Mouse (Mus musculus): ENCODE measurements around the gene B3gnt8. TPM values are rescaled to one million over a fixed set of nuclear protein-coding genes. Genes with fewer than 3 reads are reported as not detected.

Gene B3gnt8
- polyA plus RNA-seq, 1 experiment from 2014 or later: 0.44 TPM

- H3K4me2 ChIP-seq (ENCODE audit: low read length): no peak overlapping the region
- no peak overlapping the region for H3K9ac ChIP-seq (replicated peaks; ENCODE audit: low read depth, low read length)
- no peak overlapping the region for H3K4me3 ChIP-seq (replicated peaks; ENCODE audit: low read length)
- no peaks in the 10 kb centered on the region for H3K27me3 ChIP-seq (replicated peaks; ENCODE audit: control insufficient read depth, insufficient read depth, low read length)
- H3K36me3 ChIP-seq (ENCODE audit: control insufficient read depth, insufficient read depth): peaks cover 3% of the 10 kb centered on the region; the same call in 1 of the 2 replicates
- no peak overlapping the region for H3K27ac ChIP-seq (ENCODE audit: low read length)
- H3K4me1 ChIP-seq (replicated peaks; ENCODE audit: control insufficient read depth, insufficient read depth, low read length): no peaks in the 10 kb centered on the region
- ATAC-seq: no peak
- no peaks in the 10 kb centered on the region for H3K9me3 ChIP-seq (ENCODE audit: control insufficient read depth, low read length)
- WGBS: 62% methylated on average over 5 of the region's 5 CpGs
These were observed 21.2 kb downstream of the B3gnt8 start for GRCm38 (mm10) chr7:25647574-25648123.

- H3K36me3 ChIP-seq (ENCODE audit: control insufficient read depth, insufficient read depth): peaks cover 3% of the 10 kb centered on the region; the same call in 1 of the 2 replicates
- H3K27ac ChIP-seq (ENCODE audit: low read length): no peak overlapping the region
- no peak for ATAC-seq
- no peaks in the 10 kb centered on the region for H3K9me3 ChIP-seq (ENCODE audit: control insufficient read depth, low read length)
- no peak overlapping the region for H3K9ac ChIP-seq (replicated peaks; ENCODE audit: low read depth, low read length)
- H3K27me3 ChIP-seq (replicated peaks; ENCODE audit: control insufficient read depth, insufficient read depth, low read length): no peaks in the 10 kb centered on the region
- H3K4me3 ChIP-seq (replicated peaks; ENCODE audit: low read length): no peak overlapping the region
- no peak overlapping the region for H3K4me2 ChIP-seq (ENCODE audit: low read length)
- H3K4me1 ChIP-seq (replicated peaks; ENCODE audit: control insufficient read depth, insufficient read depth, low read length): no peaks in the 10 kb centered on the region
- 85% methylated on average over 5 of the region's 5 CpGs for WGBS
These were observed 23.4 kb downstream of the B3gnt8 start for GRCm38 (mm10) chr7:25649839-25650238.

DNA sequence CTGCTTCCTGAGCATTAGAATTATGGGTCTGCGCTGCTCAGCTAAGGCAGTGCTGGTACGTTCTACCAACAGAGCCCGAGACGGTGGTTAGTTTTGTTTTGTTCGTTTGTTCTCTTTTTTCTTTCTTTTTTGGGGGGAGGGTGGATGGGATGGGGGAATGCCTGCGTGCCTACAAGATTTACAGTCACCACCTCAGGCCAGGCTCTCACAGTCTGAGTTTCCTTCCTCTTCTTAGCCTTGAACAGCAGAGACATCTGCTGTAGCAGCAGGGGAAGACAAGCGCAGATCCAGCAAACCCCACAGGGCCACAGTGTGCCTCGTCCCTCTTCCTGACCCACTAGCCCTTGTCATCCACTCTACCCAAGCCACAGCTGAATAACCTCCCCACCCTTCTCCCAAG, 24.8 kb downstream of the B3gnt8 start:
- no peak overlapping the region for H3K4me2 ChIP-seq (ENCODE audit: low read length)
- H3K4me1 ChIP-seq (replicated peaks; ENCODE audit: control insufficient read depth, insufficient read depth, low read length): 0 out of 2 replicates have a peak, but pooled peaks cover under 1% of the 10 kb centered on the region
- ATAC-seq: no peak
- H3K9me3 ChIP-seq (ENCODE audit: control insufficient read depth, low read length): no peaks in the 10 kb centered on the region
- no peak overlapping the region for H3K9ac ChIP-seq (replicated peaks; ENCODE audit: low read depth, low read length)
- H3K27ac ChIP-seq (ENCODE audit: low read length): no peak overlapping the region
- H3K27me3 ChIP-seq (replicated peaks; ENCODE audit: control insufficient read depth, insufficient read depth, low read length): no peaks in the 10 kb centered on the region
- no peak overlapping the region for H3K4me3 ChIP-seq (replicated peaks; ENCODE audit: low read length)
- no peaks in the 10 kb centered on the region for H3K36me3 ChIP-seq (ENCODE audit: control insufficient read depth, insufficient read depth)
- WGBS: 91% methylated on average over 8 of the region's 8 CpGs

DNA sequence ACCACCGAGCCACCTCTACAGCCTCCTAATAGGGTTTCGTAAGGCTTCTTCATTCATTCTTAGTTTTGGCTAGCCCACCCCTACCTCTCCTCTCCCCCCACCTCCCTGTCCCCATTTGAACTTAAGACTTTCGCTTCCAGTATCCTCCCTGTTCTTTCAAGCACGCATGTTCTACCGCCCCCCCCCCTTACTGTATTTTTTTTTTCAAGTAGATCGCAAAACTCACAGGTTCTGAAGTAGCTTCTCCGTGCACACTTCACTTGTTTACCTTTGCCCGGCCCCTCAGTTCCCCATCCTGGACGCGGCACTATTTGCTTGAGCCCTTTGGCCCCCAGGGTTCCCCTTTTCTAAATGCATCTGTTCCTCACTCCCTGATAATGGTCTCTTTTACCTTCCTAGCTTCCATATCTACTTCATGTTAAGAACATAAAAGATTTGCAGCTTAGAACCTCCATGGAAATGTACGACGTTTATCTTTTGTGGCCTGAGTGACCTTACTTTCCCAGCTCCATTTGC, 25.8 kb downstream of the B3gnt8 start:
- Histone ChIP-seq H3K27me3 (replicated peaks; ENCODE audit: control insufficient read depth, insufficient read depth, low read length) (no peaks in the 10 kb centered on the region), H3K4me3 (replicated peaks; ENCODE audit: low read length) (no peak overlapping the region), H3K9me3 (ENCODE audit: control insufficient read depth, low read length) (no peaks in the 10 kb centered on the region), H3K4me1 (replicated peaks; ENCODE audit: control insufficient read depth, insufficient read depth, low read length) (peaks cover 8% of the 10 kb centered on the region), H3K4me2 (ENCODE audit: low read length) (no peak overlapping the region), H3K9ac (replicated peaks; ENCODE audit: low read depth, low read length) (no peak overlapping the region), H3K36me3 (ENCODE audit: control insufficient read depth, insufficient read depth) (no peaks in the 10 kb centered on the region), H3K27ac (ENCODE audit: low read length) (no peak overlapping the region)
- 92% methylated on average over 12 of the region's 12 CpGs for WGBS
- ATAC-seq: no peak

- Histone ChIP-seq H3K9me3 (ENCODE audit: control insufficient read depth, low read length) (no peaks in the 10 kb centered on the region), H3K4me1 (replicated peaks; ENCODE audit: control insufficient read depth, insufficient read depth, low read length) (peaks cover 24% of the 10 kb centered on the region), H3K9ac (replicated peaks; ENCODE audit: low read depth, low read length) (no peak overlapping the region), H3K4me3 (replicated peaks; ENCODE audit: low read length) (no peak overlapping the region), H3K36me3 (ENCODE audit: control insufficient read depth, insufficient read depth) (no peaks in the 10 kb centered on the region), H3K27me3 (replicated peaks; ENCODE audit: control insufficient read depth, insufficient read depth, low read length) (no peaks in the 10 kb centered on the region), H3K27ac (ENCODE audit: low read length) (no peak overlapping the region), H3K4me2 (ENCODE audit: low read length) (no peak overlapping the region)
- ATAC-seq: no peak
- 82% methylated on average over 11 of the region's 11 CpGs for WGBS
These were observed 29.4 kb downstream of the B3gnt8 start for GRCm38 (mm10) chr7:25655601-25656428.

DNA sequence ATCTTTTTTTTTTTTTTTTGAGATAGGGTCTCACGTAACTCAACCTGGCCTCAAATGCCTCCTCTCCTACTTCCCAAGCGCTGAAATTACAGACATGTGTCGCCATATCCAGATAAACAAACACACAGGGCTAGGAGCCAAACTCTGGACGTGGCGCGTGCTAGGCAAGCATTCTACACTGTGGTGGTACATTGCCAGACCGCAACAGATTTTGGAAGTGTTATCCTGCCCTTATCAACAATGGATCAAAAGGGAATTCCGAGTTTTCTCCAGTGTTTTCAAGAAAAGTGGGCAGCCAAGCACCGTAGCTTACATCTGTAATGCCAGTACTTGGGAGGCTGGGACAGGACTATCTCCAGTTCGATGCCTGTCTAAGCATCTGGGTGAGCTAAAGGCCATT, 31.3 kb downstream of the B3gnt8 start:
- no peak for ATAC-seq
- Histone ChIP-seq H3K4me2 (ENCODE audit: low read length) (peak overlapping the region; percentile 96), H3K36me3 (ENCODE audit: control insufficient read depth, insufficient read depth) (no peaks in the 10 kb centered on the region), H3K9ac (replicated peaks; ENCODE audit: low read depth, low read length) (peak overlapping the region; percentile 60), H3K4me3 (replicated peaks; ENCODE audit: low read length) (peak overlapping the region; percentile 68), H3K4me1 (replicated peaks; ENCODE audit: control insufficient read depth, insufficient read depth, low read length) (peaks cover 24% of the 10 kb centered on the region), H3K27ac (ENCODE audit: low read length) (no peak overlapping the region), H3K9me3 (ENCODE audit: control insufficient read depth, low read length) (no peaks in the 10 kb centered on the region), H3K27me3 (replicated peaks; ENCODE audit: control insufficient read depth, insufficient read depth, low read length) (no peaks in the 10 kb centered on the region)
- 36% methylated on average over 10 of the region's 10 CpGs for WGBS

DNA sequence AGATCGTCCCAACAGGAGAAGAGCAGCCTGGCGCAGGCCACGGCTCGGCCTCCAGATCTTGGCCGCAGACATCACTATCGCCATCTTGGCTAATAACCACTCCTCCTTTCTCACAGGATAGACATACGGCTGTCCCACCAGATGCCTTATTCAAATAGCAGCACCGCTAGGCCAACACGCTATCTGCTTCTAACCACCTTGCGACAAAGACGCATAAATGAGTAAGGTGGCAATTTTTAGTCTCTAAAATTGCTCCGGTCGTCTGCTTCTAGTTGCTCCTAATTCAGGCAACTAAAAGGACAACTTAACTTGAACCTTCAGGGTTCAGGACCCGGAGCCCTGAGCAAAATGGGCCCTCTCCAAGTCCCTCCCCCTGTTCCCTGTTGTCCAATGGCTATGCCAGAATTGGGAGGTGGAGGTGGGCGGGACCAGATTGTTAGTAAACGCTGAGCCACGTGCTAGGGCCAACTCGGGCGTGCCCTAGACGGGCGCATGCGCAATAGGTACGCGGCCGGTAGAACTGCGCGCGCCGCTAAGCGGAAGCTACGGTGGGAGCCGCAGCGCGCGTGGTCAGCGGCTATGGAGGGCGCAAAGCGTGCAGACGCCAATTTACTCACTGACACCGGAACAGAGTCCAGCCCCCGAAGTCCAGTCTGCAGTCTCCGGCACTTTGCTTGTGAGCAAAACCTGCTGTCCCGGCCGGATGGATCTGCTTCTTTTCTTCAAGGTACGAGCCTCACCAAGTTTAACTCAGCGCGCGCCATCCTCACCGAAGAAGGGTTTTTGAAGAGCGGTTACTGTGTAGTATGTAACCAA, 32.4 kb downstream of the B3gnt8 start, which contains the start of the genes Bckdha and Exosc5:
Gene Bckdha, minus strand, starts transcription at position 325 of the 816 bp plus-strand sequence.
Gene Exosc5, plus strand, starts transcription at position 508 of the 816 bp plus-strand sequence.
- under 1% methylated on average over 50 of the region's 50 CpGs for WGBS
- peak; percentile 98 for ATAC-seq
- Histone ChIP-seq H3K9me3 (ENCODE audit: control insufficient read depth, low read length) (no peaks in the 10 kb centered on the region), H3K4me3 (replicated peaks; ENCODE audit: low read length) (peak within 1 kb of the TSS; percentile 68), H3K9ac (replicated peaks; ENCODE audit: low read depth, low read length) (peak within 1 kb of the TSS; percentile 61), H3K36me3 (ENCODE audit: control insufficient read depth, insufficient read depth) (0 out of 2 replicates have a peak, but pooled peaks cover 2% of the 10 kb centered on the region), H3K4me1 (replicated peaks; ENCODE audit: control insufficient read depth, insufficient read depth, low read length) (peaks cover 24% of the 10 kb centered on the region), H3K27ac (ENCODE audit: low read length) (peak within 1 kb of the TSS; percentile 83), H3K27me3 (replicated peaks; ENCODE audit: control insufficient read depth, insufficient read depth, low read length) (no peaks in the 10 kb centered on the region), H3K4me2 (ENCODE audit: low read length) (peak within 1 kb of the TSS; percentile 96)

DNA sequence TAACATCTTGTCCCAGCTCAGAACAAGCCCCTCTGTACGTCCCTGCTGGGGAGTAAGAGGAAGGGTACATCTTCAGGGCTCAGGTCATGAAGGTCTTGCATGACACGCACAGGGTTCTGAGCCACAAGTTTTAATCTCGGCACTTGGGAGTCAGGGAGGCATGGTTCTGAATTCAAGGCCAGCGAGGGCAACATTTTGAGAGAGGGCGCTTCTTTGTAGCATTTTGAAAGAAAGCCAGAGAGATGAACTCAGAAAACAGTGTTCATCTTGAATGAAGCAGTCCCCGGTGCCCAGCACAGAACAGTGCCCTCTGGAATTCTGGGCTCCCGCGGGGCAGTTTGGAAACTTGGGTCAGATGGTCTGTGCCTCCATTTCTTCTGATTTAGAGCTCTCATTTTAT, 39.9 kb downstream of the B3gnt8 start:
- 97% methylated on average over 8 of the region's 8 CpGs for WGBS
- Histone ChIP-seq H3K4me3 (replicated peaks; ENCODE audit: low read length) (no peak overlapping the region), H3K4me1 (replicated peaks; ENCODE audit: control insufficient read depth, insufficient read depth, low read length) (no peaks in the 10 kb centered on the region; the same call in 1 of the 2 replicates), H3K27me3 (replicated peaks; ENCODE audit: control insufficient read depth, insufficient read depth, low read length) (no peaks in the 10 kb centered on the region), H3K36me3 (ENCODE audit: control insufficient read depth, insufficient read depth) (peaks cover 5% of the 10 kb centered on the region; the same call in 1 of the 2 replicates), H3K4me2 (ENCODE audit: low read length) (no peak overlapping the region), H3K27ac (ENCODE audit: low read length) (no peak overlapping the region), H3K9ac (replicated peaks; ENCODE audit: low read depth, low read length) (no peak overlapping the region), H3K9me3 (ENCODE audit: control insufficient read depth, low read length) (no peaks in the 10 kb centered on the region)
- ATAC-seq: no peak

- peaks cover 9% of the 10 kb centered on the region for H3K27me3 ChIP-seq (replicated peaks; ENCODE audit: control insufficient read depth, insufficient read depth, low read length)
- peaks cover 3% of the 10 kb centered on the region; the same call in 1 of the 2 replicates for H3K36me3 ChIP-seq (ENCODE audit: control insufficient read depth, insufficient read depth)
- no peaks in the 10 kb centered on the region for H3K4me1 ChIP-seq (replicated peaks; ENCODE audit: control insufficient read depth, insufficient read depth, low read length)
- ATAC-seq: no peak
- H3K27ac ChIP-seq (ENCODE audit: low read length): no peak overlapping the region
- H3K4me3 ChIP-seq (replicated peaks; ENCODE audit: low read length): no peak overlapping the region
- WGBS: 90% methylated on average over 10 of the region's 10 CpGs
- no peak overlapping the region for H3K9ac ChIP-seq (replicated peaks; ENCODE audit: low read depth, low read length)
- no peaks in the 10 kb centered on the region for H3K9me3 ChIP-seq (ENCODE audit: control insufficient read depth, low read length)
- H3K4me2 ChIP-seq (ENCODE audit: low read length): no peak overlapping the region
These were observed 42.7 kb downstream of the B3gnt8 start for GRCm38 (mm10) chr7:25669158-25669557.

Data from forebrain, embryonic 16.5 days (tissue).